Mouse (Mus musculus) thymus, postnatal 25 days (tissue): ENCODE measurements at regions not wholly inside any gene's neighbourhood (a gene's known extent, or its start where the extent isn't known, plus 50 kb on each side); places are given as distances from the start of the nearest gene placed in this dataset.

Experiments
- DNase-seq: peaks from one replicate; pipeline ENCODE4 v3.0.0; 2022

DNA sequence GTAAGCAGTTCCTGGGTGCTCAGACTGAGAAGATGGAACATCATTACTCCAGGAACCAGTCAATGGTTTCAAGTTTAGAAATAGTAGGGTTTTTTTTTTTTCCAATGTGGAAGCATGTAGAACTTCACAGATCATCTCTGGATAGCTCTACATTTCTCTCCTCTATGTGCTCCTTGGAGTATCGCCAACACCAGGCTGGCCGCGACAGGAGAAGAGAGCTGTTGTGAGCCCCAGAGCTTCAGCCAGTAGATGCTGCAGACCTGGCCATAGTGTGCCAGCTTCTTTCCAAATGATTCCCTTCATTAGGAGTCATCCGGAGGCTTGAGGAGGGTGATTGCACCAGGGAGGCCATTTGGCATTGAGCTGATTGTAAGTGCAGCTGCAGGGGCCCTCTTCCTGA is 322.6 kb upstream of the Thsd7b start:
- no peak for DNase-seq

- no peak for DNase-seq
Measured at GRCm38 (mm10) chr1:128914811-128915210, 322.7 kb upstream of the Cxcr4 start.

DNA sequence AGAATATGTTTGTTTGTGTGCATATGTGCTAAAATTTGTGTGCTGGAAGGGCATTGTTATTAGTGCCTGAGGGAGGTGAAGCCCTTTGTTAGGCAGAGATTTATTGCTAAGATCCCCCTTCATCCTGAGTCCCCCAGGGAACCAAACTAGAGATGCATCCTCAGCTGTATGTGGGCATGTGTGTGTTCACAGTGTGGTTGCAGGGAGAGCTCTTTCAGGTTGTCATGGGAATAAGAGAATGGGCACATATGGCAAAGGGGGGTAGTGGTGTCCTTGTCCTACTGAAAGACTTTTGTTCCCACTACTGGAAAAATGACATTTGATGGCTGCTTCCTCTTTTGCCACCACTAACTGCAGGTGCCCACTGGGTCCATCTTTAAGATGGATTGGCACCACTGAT is 320.4 kb upstream of the Cxcr4 start:
- DNase-seq, result no peak

- DNase-seq, result no peak
Measured at GRCm38 (mm10) chr1:128907566-128907965, 315.5 kb upstream of the Cxcr4 start.

DNA sequence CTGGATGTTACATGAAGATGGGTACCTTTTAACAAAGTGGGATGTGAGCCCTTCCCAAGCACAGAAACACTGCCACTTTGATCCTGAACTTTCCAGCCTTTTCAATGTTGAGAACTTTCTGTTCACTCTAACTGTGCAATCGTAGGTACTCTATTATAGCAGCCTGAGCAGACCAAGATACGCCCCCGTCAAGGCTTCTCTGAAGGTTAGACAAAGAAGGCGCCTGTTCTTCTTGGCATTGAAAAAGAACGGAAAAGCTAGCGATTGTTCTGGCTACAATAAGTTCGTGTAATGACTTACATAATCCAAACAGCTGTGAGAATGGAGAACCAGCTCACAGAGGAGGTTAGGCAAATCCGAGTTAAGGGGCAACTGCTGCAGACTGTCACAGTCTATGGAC is 305.9 kb upstream of the Cxcr4 start:
- no peak for DNase-seq

GRCm38 (mm10) chr1:128894546-128894945 is 302.5 kb upstream of the Cxcr4 start:
- DNase-seq, result no peak

DNA sequence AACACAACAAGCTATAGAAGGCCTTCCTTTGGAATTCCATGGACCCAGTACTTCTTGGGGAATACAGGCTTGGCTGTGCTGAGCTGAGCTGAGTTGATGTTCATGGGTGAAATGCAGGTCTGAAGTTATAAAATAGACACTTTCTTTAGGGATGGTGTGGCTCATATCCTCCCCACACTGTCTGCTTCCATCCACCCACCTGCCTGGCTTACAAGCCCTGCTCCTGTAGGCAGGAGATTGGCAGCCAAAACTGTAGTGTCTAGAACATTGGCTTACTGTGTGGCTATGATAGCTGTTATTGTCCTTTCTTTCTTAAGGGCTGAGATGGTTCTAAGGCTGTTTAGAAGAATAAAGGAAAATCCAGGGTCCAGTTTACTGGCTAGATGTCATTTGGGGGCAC is 286.2 kb upstream of the Cxcr4 start:
- no peak for DNase-seq

DNA sequence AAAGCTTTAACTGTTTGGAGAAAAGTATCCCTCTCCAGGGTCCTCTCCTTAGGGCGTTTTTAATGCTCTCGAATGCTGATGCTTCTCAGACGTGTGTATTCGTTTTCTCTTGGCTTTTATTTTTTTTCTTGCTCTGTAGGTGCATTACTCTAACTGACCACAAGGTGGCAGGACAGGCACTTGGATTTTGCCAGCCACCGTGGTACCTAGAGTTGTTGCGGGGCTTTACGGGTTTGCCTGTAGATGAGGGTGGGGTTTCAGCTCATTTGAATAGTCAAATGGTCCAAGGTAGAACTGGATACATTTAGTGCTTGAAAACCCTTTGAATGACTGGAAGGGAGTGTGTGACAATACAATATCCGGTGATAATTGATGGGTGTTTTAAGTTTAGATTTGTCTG is 283.2 kb upstream of the Cxcr4 start:
- DNase-seq, result peak; percentile 36

DNA sequence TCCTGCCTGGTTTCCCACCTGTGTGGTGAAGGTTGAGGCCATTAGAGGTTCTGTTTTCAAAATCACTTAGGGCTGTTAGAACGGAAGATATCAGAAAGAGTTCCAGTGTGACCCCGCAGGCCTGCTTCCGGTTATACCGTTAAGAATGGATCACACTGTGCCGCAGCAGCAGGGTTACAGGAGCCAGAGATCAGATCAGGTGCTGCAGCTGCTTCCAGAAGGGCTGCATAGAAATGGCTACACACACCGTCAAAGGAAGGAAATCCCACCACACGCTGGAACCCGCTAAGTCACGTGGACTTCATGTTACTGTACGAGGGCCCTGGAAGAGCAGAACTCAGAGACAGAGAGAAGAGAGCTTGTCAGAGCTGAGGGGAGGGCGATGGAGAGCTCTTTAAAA is 282.1 kb upstream of the Cxcr4 start:
- DNase-seq, result peak; percentile 3

- DNase-seq, result no peak
Measured at GRCm38 (mm10) chr1:128868761-128869160, 276.7 kb upstream of the Cxcr4 start.

DNA sequence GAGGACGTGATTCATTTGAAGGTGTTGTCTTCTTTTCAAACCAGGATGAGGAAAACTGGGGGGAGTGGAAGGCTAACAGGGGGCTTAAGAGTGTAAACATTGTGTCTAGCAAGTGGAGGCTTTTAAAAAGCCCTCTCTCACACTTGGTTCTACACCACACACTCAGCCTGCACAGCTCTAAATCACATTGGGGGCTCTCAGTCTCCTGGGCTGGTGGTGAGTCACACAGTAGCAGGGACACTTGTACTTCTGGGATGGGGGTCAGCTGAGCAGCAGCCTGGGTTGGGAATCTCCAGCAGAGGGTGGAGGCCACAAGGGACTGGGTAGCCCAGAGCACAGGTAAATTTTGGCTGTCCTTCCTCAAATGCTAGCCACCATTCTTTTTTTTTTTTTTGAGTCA is 268.4 kb upstream of the Cxcr4 start:
- DNase-seq, result no peak

- DNase-seq, result no peak
Measured at GRCm38 (mm10) chr1:128860094-128860493, 268.0 kb upstream of the Cxcr4 start.

DNA sequence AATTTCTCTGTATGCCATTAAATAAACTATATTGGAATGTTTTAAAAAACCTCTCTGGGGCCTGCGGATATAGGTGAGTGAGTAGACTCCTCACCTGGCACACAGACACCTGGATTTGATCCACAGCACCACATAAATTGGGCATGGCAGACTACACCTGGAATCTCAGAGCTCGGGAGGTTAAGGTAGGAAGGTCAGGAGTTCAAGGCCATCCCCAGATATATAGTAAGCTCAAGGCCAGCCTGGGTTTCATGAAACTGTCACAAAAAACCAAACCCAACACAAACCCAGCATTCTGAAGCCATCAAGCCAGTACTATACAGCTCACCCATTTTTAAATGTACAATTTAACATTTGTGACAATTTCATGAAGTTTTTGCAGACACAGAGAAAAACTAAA is 266.6 kb upstream of the Cxcr4 start:
- no peak for DNase-seq

DNA sequence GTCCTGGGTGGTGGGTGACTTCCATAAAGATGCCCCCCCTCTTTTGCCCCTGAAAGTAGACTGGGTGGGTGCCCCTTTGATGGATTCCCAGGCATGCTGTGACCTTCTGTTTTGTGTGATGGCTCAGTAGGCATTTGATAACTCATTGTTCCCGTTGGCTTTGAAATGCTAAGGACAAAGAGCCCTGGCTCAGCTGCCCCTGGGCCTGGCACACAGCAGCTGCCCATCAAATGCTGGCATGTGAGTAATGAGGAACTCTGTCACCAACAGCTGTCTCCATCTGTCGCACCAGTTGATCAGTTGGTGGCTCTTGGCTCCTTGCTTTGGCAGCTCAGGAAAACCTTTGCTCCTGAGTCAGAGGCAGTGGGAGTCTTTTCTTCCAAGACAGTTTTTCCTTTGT is 264.8 kb upstream of the Cxcr4 start:
- DNase-seq, result no peak

DNA sequence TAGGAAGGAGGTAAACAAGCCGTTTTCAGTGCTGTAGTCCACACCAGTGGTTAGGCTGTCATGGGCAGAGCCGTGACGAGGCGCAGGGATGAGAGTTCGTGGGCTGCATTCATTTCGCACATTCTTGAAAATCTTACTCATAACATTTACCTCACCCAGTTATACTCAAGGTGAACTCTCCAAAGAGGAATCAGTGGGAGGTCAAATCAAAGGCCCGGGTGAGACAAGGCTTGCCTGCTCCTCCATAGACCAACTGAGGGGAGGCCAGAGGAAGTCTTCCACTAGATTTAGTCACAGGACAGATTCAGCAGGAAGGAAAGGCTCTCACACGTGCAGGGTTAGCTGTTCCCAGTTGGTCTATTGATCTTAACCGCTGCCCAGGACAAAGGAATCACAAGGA is 262.6 kb upstream of the Cxcr4 start:
- no peak for DNase-seq

DNA sequence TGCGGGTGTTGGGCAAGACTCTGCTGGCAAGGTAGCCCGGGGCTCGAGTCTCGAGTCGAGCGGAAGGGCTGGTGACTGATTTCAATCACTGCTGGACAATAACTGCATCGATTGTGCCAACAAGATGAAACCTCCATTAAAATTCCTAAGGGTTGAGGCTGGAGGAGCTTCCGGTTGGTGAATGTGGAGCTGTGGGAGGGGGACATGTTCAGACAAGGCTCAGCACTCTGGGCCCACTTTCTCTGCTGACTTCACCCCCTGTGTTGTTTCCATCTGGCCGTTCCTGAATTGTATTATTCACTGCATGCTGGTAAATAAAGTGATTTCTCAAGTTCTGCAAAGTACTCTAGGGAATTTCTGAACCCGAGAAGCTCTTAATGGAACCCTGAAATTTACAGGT is 261.2 kb upstream of the Cxcr4 start:
- DNase-seq, result no peak

DNA sequence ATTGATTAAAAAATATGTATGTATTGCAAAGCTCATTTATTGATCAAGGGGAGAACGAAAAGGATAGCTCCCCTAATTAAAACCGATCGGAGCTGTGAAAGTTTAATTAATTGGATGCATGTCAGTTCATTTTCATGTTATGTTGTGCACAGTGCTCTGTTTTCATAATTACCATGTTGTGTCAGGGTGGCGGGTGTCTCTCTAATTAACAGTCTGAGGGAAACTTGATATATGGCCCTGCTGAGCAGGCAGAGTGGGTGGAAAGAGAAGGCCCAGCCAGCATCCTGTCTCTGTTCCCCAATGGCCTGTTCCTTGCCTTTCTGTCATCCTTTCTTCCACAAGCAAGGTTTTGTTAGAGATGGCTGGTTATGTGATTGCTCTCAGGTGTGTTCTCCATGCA is 245.3 kb upstream of the Cxcr4 start:
- DNase-seq, result no peak

- no peak for DNase-seq
Measured at GRCm38 (mm10) chr1:128835510-128835909, 243.4 kb upstream of the Cxcr4 start.

DNA sequence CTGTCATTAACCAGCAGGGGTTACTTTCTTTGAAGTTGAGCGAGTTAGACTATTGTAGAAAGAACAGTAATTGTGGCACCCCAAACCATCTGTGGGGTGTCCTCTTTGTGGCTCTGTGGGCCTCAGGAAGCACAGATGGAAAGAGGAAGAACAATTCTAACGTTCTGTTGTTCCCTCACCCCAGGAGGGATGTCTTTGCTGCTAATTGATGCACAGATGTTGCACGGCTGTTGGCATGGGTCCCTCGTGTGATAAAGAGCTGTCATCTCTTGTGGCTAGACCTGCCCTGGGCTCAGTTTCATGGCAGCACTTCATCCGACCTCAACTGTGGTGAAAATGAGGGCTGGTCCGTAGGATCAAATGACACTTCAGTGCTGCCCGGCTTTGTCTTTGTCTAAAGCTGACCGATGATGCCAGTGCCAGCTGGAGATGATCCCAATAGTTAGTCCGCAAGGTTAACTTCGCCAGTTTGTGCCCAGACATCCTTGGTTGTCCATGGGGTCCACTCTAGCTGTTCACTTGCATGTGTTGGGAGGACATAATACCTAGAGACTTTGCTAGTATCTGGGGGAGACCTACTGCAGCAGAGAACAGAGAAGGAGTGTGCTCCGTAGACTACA is 241.1 kb upstream of the Cxcr4 start:
- peak; percentile 20 for DNase-seq

DNA sequence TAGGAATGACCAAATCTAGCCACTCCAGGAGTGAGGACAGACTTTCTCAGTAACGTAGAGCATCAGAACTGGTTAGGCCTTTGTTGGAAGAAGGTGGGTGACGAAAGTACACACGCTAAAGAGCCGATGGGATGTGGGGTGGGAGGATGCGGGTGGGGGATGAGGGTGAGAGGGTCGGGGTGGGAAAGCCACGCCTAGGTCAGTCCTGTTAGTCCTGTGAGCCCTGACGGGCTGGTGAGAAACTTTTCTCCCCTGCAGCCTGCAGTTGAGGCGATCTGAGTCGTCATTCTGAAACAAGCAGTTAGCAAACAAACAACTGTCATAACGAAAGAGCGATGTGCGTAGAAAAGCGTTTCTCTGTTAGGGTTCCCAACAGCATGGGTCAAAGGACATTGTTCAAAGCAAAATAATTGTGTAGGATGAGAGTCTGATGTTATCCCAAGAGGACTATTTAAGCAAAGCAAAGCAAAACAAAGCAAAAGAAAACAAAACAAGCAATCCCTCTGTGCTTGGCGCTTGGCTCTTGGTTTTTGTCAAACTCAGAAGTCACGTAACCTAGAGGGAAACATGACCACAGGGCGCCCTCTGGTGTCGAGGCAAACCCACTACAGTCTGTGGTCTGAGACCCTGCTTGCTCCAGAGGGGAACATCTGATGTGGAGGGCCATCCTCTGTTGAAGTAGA is 240.2 kb upstream of the Cxcr4 start:
- DNase-seq, result peak; percentile 92

- no peak for DNase-seq
Measured at GRCm38 (mm10) chr1:128830671-128831240, 238.7 kb upstream of the Cxcr4 start.

DNA sequence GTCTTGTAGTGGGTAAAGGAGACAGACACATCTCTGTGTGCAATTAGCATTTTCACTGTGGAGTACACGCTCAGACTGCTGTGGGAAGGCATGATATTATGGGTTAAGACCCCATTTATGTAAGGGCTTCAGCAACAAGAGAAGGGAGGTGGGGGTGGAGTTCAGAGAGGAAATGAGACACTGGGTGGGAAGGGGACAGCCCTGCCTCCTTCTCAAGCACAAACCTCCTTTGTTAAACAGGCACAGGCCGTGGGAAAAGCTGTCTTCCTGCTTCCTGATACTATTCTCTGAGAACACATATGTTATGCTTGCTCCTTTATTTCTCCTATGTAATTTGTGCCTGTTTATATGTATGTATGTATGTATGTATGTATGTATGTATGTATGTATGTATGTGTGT is 237.4 kb upstream of the Cxcr4 start:
- peak; percentile 25 for DNase-seq

DNA sequence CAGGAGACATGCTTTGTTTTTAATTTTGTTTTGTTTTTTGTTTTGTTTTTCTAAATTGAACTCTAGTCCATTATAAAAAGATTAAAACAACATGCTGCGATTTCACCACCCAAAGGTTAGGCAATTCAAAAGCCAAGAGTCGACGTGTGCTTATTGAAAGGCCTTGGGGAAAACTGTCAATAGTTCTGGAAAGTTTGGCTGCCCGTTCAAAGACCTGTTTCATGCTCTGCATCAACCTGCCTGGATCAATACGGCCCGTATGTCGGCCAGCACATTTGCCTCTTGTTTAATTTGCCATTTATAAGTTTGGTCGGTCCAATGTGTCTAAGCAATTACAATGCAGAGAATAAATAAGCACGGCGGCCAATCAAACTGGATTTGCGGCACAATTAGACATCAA is 234.3 kb upstream of the Cxcr4 start:
- no peak for DNase-seq

- DNase-seq, result no peak
Measured at GRCm38 (mm10) chr1:128824916-128825683, 233.0 kb upstream of the Cxcr4 start.
